Mouse (Mus musculus) CD8-positive naive resting alpha-beta T cell, adult 57 days (primary cell): Measurements from ENCODE around the gene Gna12. TPM values are rescaled to one million over a fixed set of nuclear protein-coding genes. Genes with fewer than 3 reads are reported as not detected.

Experiments
- total RNA-seq: library from RNA; stranded (reverse); gene quantifications from one replicate; pipeline ENCODE4 v1.2.4, GENCODE M21; 2023

Gene Gna12
- total RNA-seq: 13.7 TPM

DNA sequence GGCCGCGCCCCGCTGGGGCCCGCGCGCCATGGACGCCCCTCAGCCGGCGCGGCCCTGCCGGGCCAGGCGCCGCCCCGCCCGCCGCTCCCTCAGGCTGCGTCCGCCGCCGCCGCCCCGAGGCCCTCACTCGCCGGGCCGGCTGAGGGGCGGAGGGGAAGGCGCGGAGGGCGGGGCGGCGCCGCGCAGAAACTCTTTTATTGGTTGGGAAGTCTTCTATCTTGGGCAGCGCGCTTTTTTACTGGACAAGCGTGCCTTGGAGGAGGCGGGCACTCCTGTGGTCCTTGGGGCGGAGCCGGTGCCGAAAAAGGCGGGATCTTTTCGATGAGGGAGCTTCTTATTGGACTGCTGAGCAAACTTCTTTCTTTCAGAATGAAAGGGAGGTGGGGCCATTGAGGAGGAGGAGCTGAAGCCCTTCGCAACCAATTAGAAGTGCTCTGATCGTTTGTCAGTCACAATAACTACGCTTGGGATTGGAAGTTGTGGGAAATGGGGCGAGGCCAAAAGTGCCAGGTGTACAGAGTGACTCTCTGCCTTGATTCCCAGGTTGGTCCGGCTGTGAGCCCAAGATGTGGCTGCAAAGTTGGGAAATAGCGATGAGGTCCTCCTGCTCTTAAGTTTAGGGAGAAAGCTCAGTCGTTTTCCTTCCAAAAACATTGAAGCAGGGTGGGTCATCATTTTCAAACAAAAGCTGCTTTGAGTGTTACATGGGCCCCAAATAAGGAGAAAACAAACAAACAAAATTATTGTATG lies at the start of gene Gna12:
Gna12 (minus strand) TSS at position 118 of the 750 bp plus-strand sequence.

GRCm38 (mm10) chr5:140723822-140724221 lies 106.4 kb downstream of the Gna12 start, which contains the start of gene Amz1:
Gene Amz1, plus strand, starts transcription at chr5:140724127.

Other genes with a start within 250 kb of the Gna12 start
- gene Lfng, start 223.1 kb downstream of the Gna12 start, total RNA-seq: 136 TPM
- gene Ttyh3, start 181.4 kb downstream of the Gna12 start, total RNA-seq: 66.0 TPM
- gene Iqce, start 128.1 kb downstream of the Gna12 start, total RNA-seq: 53.9 TPM
- 22.8 TPM for gene Brat1, start 125.4 kb downstream of the Gna12 start, total RNA-seq
- gene Amz1, start 106.3 kb downstream of the Gna12 start, total RNA-seq: 2.0 TPM
- gene Card11, start 170.2 kb upstream of the Gna12 start, total RNA-seq: 182 TPM